Mouse (Mus musculus) embryonic fibroblast, embryonic 13.5 days (primary cell): ENCODE results near the gene Hnf1a.

ENCODE experiments used
- CTCF ChIP-seq: IDR thresholded peaks from 2 replicates; pipeline ENCODE4 v1.5.1; 2011; ENCODE audit warnings: mild to moderate bottlenecking, control low read depth, low read length, moderate library complexity, borderline replicate concordance; ENCODE audit not compliant: insufficient read depth
- POLR2A ChIP-seq: IDR thresholded peaks from 2 replicates; pipeline ENCODE4 v1.6.1; 2011; ENCODE audit warnings: low read depth, mild to moderate bottlenecking, control low read depth, low read length, moderate library complexity

- TF ChIP-seq CTCF = no peak
- TF ChIP-seq POLR2A = no peak
Observed at GRCm38 (mm10) chr5:115015121-115015520, 44.2 kb upstream of the Hnf1a start.
